Mouse (Mus musculus) megakaryocyte progenitor cell, adult 5-6 weeks (primary cell): ENCODE data around the gene Ikzf3. TPM values are rescaled to one million over a fixed set of nuclear protein-coding genes. Genes with fewer than 3 reads are reported as not detected.

Experiments
- ATAC-seq: replicated peaks from 2 replicates; pipeline ENCODE4 v1.8.0; 2016; ENCODE audit warnings: mild to moderate bottlenecking, moderate TSS enrichment, inconsistent platforms; ENCODE audit not compliant: poor library complexity
- total RNA-seq, 2 experiments: library from RNA; stranded (forward) in 1 of 2; stranded (reverse) in 1 of 2; fragments of 157-497, 149-512 nt in 1 of 2; fragments of 200-1000 nt in 1 of 2; gene quantifications; 2 replicates each; pipeline versions ENCODE4 v1.2.3 to v1.2.4; 2015 to 2017

Ikzf3 gene
- total RNA-seq, 2 experiments from 2014 or later, result 0.17 to 1.2 TPM

DNA sequence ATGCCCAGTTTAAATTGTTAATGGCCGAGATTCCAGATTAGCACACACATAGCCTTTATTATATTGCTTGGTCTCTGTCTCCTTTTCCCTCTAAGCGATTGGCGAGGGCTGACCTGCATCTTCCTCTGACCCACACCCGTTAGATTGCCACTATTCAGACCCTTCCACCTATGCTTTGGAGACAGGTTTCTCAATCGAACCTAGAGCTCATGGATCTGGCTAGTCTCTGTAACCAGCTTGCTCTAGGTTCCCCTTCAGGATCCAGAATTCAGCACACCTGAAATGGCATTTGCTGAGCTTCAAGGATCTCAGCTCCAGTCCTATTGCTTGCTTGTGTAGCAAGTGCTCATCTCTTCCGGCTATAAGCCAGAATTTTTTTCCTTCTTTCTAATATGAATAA lies 23.6 kb upstream of the Ikzf3 start:
- ATAC-seq, result no peak

DNA sequence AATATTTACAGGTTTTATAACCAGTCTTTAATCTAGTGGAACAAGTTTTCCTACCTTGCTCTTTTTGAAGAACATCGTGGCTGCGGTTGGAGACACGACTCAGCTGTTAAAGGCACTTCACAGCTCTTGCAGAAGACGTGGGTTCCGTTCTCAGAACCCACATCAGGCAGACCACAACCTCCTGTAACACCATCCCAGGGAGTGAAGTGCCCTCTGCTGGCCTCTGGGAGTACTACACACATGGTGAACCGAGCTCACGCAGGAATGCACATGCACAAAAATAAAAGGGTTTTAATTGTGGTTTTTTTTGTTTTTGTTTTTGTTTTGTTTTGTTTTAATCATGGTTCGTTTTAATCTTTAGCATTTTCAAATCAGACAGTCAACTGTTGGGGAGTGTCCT lies 22.5 kb upstream of the Ikzf3 start:
- no peak; the same call in 1 of the 2 replicates for ATAC-seq

DNA sequence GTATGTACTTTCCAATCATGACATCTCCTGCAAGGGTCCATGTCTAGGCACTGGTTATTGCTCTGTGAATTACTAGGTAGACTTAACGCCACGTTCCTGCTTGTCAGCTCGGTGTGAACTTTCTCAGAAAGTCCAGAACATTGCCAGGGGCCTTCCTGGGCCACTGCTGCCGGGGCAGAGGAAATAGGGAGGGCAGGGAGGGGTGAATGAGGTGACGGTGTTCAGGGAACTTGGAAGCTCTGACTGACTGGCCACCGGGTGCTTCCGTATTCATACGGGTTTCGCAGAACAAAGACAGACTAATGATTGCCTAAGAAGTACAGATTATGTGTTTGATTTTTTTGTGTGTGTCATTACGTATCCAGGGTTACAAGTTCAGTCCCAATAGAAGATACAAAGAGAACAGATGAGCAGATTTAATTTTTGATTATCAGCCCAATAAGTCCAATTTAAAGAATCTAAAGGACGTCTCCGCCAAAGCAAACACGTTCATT lies 18.1 kb upstream of the Ikzf3 start:
- no peak for ATAC-seq

DNA sequence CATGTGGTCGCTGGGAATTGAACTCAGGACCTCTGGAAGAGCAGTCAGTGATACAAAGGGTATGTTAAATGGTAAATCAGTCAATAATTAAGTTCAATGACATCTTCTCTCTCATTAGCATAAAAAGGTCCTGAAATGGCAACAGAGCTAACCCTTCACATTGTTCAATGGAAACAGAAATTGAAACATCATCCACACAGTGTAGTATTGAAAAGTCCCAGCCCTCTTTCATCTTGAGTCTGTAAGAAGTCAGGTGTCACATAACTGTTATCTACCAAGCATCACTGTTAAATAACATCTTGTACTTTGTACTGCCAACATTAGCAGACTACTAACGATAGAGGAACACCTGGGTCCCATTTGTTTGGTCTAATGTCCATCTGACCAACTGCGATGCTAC lies 17.2 kb upstream of the Ikzf3 start:
- ATAC-seq, result no peak

DNA sequence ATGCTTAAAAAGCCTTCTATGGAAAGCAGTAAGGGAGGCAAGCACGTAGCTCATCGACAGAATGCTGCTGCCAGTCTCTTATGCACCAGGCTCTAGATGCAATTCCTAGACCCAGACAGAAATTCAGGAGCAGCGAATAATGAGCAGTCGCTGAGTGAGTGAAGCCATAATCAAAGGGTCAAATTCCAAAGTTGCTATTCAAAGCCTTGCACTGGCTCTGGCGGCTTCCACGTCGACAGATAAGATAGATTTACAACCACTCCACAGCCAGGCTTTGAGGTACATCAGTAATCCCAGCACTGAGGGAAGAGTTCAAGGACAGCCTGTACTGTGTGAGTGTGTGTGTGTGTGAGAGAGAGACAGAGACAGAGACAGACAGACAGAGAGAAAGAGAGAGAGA lies 15.1 kb upstream of the Ikzf3 start:
- no peak for ATAC-seq

DNA sequence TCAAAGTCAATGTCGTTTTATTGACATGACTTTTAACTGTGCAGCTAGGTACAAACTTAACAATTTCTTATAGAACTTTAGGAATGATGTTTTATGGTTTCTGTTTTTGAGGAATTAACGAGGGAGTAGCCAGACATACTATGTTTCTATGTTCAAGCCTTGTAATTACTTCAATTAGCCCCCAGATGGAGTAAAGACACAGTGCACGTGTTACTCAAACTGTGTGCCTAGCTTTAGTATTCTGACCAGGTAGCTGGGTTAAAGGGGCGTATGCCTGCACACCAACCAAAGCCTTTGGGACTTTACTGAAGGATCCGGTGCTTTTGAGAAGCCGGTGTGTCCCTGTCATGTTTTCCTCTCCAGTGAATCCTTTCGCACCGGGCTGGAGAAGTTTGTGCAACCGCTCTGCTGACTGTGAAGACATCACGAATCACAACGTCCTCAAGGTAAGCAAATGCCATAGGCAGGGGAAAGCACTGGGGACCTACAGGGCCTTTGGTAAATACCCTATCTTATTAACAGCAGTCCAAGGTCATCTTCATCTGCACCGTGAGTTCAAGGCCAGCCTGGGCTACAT lies 9.4 kb upstream of the Ikzf3 start:
- peak; percentile 52 for ATAC-seq

DNA sequence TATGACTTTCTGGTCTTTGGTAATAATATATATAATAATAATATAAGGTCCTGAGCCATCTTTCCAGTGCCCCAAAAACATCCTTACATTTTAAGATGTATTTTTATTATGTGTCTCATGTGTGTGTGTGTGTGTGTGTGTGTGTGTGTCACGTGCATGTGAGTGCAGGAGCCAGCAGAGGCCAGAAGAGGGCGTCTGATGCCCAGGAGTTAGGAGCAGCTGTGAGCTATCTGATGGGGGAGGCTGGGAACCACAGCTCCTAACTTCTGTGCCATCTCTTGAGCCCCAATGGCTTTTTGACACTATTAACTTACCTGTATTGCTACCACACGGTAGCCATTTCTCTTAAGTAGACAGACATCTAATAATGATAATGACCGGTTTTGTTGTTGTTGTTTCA lies 8.1 kb upstream of the Ikzf3 start:
- no peak for ATAC-seq

DNA sequence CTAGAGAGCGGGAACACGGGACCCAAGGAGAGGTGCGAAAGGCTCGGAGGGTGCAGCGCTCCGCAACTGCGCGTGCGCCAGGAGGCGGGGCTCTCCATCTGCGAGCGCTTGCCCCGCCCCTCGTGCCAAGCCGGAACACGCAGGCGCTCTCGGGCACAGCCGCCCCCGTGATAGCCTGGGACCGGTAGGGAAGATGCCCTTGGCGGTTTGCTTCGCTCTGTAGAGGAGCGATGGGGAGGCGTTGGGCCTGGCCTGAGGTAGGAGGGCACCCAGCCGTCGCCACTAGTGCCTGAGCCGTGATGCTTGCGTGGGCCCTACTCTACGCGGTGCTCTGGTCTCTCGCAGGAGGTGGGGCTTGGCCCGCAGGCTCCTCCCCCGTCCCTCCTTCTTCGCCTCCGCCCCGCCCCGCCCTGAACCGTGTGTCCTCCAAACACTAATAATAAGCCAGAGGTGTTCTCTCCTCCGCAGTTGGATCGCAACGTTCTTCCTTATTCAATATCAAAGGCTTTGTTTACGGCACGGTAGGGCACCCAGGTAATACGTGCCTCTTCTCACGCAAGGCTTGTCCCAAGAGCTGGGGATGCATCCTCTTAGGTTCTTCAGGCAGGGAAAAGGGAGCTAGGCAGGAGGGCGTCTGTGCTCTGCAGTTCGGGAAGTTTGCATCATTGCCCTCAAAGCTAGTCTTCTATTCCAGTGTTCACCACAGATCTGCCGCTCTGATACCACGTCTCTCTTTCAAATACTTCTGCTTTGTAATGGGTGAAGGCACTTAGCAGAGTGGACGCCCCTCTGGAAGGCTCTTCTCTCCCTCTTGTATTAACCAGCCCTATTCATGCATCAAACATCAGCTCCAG lies 5.4 kb upstream of the Ikzf3 start, which contains the start of gene Zpbp2:
Gene Zpbp2 (plus strand): TSS at position 123 of the 854 bp plus-strand sequence.
- ATAC-seq, result peak; percentile 89

DNA sequence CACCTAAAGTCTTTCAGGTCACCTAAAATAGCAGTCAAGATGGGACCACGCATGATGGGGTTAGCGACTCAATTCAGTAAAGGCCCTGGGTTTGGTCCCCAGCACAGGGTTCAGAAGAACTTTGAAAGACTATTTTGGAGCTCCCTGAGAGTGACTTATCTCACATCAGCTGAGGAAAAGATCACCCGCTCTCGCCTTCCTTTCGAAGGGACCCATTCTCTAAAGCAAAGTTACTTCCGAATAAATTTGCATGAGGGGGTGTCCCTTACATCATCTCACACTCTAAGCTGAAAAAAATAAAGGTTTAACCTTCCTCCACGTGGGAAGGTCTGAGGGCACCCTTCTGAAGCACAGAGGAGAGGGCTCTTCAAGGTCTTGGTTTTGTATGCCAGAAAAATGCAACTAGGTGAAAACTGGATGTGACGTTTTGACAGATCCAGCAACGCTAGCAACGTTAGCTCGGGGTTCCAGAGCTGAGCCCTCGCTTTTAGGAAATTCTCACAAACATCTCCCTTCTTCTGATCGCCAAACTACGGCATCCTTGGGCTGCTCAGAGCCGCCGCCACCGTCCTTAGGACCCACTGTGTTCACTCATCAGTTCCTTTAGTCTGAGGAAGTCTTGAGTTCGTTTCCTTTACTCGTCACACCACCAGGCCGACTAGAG lies 4.6 kb upstream of the Ikzf3 start:
- no peak for ATAC-seq

DNA sequence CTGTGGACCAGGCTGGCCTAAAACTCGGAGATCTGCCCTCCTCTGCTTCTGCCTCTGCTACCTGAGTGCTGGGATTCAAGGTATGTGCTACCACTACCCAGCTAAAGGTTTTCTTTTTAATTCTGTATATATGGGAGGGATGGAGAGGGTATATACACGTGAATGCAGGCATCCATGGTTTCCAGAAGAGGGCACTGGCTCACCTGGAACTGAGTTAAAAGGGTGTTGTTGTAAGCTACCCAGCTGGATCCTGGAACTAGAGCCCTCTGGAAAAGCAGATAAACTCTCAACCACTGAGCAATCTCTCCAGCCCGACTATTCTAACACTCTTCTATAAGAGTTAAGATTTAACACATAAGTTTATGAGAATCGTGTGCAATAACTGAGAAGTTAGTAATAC lies 3.5 kb upstream of the Ikzf3 start:
- ATAC-seq, result no peak

DNA sequence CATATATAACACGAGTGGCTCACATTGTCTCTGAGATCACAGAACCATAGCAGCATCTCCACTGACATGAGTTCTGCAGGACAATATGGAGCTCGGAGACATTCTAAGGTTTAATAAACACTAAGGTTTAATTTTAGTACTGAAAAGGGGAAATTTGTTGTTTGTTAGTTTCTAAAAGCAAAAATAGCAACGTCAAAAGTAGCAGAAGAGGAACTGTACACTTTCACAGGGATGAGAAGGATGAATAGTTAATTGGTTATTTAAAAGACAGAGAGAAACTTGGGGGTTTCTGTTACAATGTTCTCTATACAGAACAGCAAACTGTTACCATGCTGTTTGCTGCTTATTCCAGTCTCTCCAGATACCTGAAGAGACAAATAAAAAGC lies 1.5 kb upstream of the Ikzf3 start:
- no peak for ATAC-seq

DNA sequence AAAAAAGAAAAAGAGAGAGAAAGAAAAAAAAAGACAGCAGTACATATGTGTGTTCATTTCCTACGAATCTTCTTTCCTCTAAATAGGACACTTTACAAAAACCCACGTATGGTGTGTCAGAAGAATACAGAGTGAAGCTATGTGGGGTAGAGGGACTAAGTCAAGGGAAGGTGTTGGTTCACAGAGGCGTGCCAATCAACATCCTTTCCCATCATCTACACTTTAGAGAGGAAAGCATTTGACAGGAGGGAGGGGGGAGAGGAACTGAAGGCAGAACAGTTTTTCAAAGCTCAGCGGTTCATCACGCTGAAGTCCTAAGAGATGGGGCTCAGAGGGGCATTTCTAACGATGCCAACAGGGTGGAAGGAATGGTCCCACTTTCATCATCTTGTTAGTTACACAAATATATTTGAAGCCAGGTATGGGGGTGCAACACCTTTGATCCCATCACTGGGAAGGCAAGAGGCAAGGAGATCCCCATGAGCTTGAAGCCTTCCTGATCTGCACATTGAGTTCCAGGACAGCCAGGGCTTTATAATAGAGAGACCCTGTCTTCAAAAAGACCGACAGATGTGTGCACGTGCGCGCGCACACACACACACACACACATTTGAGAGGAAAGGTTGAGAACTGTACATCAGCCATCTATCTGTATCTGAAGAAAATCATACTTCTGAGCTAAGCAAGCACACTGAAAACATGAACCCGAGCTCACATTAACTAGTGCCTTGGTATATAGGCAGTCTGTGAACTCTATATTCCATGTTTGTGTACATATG lies 887 bp upstream of the Ikzf3 start:
- no peak for ATAC-seq

DNA sequence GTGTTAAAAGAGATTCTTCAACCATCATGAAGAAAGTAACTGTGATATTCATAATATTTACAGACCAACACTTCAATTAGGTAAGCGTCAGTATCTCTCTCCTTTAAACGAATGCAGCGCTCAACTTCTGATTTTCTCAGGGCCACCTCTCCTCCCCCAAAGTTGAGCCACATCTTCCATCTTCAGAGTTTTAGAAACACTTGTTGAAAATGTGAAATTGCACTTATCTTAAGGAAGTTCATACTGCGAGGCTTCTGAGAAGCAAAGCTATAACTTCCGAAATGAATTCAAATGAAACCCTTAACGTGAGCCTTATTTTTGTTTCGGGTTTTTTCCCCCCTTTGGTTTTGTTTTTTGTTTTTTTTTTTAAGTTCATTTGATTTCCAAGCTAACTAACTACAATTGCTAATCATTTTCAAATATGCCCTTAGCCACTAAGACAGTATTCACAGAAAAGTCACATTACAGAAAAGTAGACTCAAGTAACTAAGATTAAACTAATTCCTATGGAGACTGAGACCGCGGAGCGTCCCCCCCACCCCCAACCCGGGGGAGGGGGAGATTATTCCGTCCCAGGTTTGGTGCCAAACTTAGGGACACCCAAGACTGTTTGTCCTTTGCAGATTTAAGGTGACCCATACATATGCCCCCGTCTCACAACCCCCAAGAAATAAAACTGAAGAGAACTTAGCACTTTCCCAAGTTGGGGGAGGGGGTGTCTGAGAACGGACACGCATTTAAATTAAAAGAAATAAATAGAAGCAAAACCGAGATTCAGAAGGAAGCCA lies 747 bp downstream of the Ikzf3 start:
- no peak for ATAC-seq

DNA sequence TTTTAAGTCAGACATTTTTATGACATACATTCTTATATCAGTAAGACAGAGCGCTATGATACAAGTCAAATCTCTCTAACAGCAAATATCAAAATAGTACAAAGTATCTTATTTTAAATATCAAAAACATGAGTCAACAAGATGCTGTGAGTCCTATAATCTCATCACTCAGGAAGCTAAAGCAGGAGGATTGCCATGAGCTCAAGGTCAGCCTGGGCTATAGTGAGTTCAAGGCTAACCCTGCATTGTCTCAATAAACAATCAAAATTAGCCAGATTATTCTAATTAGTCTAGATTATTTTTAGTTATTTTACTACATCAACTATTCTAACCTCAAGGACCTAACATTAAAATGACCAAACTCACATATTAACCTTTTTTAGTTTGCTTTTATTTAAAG lies 2.4 kb downstream of the Ikzf3 start:
- no peak for ATAC-seq

DNA sequence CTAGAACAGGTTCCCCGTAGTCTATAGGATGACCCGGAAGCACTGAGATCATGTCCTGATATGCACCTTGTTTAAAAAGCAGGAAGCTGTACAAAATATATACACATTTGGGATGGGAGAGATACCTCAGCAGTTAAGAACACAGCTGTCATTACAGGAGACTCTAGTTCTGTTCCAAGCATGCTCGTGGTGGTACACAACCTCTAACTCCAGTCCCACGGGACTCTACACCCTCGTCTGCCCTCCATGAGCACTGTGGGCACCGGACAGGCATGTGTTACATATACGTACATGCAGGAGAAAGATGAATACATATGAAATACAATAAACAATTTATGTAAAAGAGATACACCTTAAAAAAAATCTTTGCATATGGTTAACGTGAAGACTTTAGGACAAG lies 3.3 kb downstream of the Ikzf3 start:
- ATAC-seq, result no peak

DNA sequence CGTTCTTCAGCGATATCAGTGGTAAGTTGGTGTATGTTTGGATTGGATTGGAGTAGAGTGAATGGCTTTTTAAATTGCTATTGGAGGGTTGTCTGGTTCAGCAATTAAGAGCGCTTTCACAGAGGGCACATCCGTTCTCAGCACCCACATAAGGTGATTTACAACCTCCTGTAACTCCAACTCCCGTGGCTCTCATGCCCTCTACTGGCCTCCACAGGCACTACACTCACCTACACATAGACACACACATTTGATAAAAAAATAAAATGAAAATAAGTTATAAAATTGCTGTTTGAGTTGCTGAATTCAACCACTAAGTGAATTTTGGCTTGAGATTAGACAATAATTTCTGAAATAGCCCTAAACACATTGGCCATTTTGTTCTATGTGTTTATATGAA lies 5.5 kb downstream of the Ikzf3 start:
- ATAC-seq, result no peak

DNA sequence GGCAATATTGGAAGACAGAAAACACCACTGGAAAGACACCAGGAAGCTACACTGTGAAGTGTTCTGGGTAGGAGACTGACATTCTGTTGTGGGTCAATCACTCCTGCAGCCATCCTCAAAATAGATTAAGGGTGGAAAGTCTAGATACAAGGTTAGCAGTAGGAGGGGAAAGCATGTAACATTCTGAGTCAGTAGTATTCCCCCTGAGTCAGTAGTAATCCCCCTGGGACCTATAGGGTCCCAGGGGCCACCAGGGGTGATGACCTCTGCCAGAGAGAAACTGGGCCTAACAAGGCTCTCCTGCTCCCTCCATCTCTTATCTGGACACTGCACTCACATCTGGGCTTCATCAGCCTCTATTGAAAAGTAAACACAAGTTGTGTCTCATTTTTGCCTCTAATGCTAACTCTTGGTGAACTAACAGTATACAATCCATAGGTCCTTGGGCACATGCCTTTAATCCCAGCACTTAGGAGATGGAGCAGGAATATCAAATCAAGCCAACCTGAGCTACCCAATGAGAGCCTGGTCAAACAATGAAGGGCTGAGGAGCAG lies 8.3 kb downstream of the Ikzf3 start:
- ATAC-seq, result no peak

DNA sequence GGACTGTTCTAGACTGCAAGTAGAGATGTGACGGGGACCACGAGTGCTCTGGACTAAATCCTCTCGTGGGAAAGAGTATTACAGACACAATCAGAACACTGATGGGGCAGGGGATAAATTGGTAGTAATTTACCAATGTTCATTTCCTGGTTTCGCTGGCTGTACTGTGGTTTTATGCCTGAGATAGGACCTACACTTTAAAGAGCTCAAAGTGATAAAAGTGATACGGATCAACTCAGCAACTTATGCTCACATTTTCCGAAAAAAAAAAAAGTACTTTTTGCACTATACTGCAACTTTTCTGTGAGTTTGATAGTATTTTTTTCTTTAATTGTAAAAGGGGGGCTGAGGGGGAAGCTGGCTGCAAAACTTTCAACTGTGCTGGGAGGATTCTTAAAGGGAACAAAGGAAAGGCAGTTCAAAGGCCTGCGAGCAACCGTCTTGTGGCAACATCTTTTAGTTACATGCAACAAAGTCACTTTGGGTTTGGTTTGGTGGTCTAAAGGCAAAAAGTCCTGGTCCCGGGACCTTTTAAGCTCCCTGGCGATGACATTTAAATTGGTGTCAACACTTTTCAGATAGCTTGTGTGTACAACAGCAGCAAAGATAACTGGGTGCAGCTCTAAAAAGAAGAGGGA lies 18.9 kb downstream of the Ikzf3 start:
- ATAC-seq, result no peak

DNA sequence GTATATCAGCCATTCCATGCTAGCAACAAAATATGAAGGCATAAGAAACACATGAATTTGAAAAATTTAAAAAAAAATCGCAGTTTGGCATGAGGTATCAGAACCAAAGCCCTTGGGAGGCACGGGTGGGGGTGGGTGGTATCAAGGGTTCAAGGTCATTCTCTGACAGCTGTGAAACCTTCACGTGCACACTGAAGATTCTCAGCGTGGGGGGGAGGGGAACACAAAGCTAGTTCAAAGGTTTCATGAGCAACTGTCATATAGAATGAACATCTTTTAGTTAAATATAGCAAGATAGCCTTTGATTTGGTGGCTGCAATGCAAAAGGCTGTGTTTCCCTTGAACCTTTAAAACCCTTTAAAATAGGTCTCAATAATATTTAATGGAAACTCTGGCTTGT lies 20.7 kb downstream of the Ikzf3 start:
- no peak for ATAC-seq

DNA sequence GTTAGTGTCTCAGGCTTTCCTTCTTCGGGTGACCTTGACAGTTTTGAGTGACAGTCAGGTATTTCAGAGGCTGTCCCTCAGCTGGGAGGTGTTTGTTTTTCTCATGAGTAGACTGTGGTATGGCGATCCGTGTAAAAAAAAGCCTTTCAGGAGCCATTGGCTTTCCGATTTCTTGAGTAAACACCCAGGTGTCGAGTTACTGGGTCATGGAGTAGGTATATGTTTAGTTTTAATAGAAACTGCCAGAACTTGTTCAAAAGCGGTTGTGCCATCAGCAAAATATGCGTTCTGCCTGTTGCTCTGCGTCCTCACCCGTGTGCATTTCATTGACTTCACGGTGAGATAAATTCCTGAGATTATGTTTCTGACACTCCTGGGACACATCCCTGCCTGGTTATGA lies 25.4 kb downstream of the Ikzf3 start:
- no peak for ATAC-seq
